Mouse (Mus musculus): Measurements from ENCODE around the gene Trhr2. TPM values are rescaled to one million over a fixed set of nuclear protein-coding genes. Genes with fewer than 3 reads are reported as not detected.

Trhr2 gene
- polyA plus RNA-seq, 1 experiment = not detected

DNA sequence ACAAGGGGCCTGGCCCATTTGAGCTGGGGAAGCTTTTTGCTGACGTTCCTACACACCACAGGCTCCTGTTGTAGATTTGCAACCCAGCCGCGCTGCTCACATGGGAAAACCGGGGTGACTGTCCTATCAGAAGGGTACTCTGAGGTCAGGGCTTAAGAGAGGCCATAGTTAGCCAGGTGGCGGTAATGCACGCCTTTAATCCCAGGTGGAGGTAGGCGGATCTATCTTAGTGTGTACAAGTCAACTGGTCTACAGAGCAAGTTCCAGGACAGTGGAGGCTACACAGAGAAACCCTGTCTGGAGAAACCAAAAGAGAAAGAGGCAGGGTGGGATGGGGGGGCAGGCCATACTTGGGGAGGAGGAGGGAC, 40.9 kb downstream of the Trhr2 start:
- H3K4me3 ChIP-seq (ENCODE audit: insufficient read depth, low read depth, low read length) = no peak overlapping the region
- WGBS = 86% methylated on average over 7 of the region's 7 CpGs
- peaks cover 7% of the 10 kb centered on the region; the same call in 1 of the 2 replicates for H3K4me1 ChIP-seq (ENCODE audit: control insufficient read depth, insufficient read depth, low read length)
- no peak for TF ChIP-seq POLR2A (IDR thresholded peaks at IDR 0.05; ENCODE audit: insufficient read depth, low read depth, low read length)
- TF ChIP-seq CTCF (IDR thresholded peaks at IDR 0.05; ENCODE audit: insufficient read depth, low read depth, low read length) = no peak
- no peak overlapping the region for H3K27ac ChIP-seq (ENCODE audit: insufficient read depth, low read depth, low read length)

GRCm38 (mm10) chr8:122319045-122319707, 41.4 kb downstream of the Trhr2 start:
- H3K4me1 ChIP-seq (ENCODE audit: control insufficient read depth, insufficient read depth, low read length) = peaks cover 7% of the 10 kb centered on the region; the same call in 1 of the 2 replicates
- no peak for TF ChIP-seq CTCF (IDR thresholded peaks at IDR 0.05; ENCODE audit: insufficient read depth, low read depth, low read length)
- no peak for TF ChIP-seq POLR2A (IDR thresholded peaks at IDR 0.05; ENCODE audit: insufficient read depth, low read depth, low read length)
- WGBS = 90% methylated on average over 11 of the region's 11 CpGs

GRCm38 (mm10) chr8:122317918-122318475, 42.5 kb downstream of the Trhr2 start:
- Histone ChIP-seq H3K27ac (ENCODE audit: insufficient read depth, low read depth, low read length) (no peak overlapping the region), H3K4me3 (ENCODE audit: insufficient read depth, low read depth, low read length) (no peak overlapping the region), H3K4me1 (ENCODE audit: control insufficient read depth, insufficient read depth, low read length) (peaks cover 4% of the 10 kb centered on the region; the same call in 1 of the 2 replicates)
- 62% methylated on average over 8 of the region's 8 CpGs for WGBS
- TF ChIP-seq CTCF (IDR thresholded peaks at IDR 0.05; ENCODE audit: insufficient read depth, low read depth, low read length) = no peak
- no peak for TF ChIP-seq POLR2A (IDR thresholded peaks at IDR 0.05; ENCODE audit: insufficient read depth, low read depth, low read length)

More at GRCm38 (mm10) chr8:122319045-122319707, 41.4 kb downstream of the Trhr2 start:
- no peak overlapping the region for H3K4me3 ChIP-seq (ENCODE audit: insufficient read depth, low read depth, low read length)
- no peak overlapping the region for H3K27ac ChIP-seq (ENCODE audit: insufficient read depth, low read depth, low read length)

GRCm38 (mm10) chr8:122316402-122316801, 44.1 kb downstream of the Trhr2 start:
- Histone ChIP-seq H3K4me3 (ENCODE audit: insufficient read depth, low read depth, low read length) (no peak overlapping the region), H3K27ac (ENCODE audit: insufficient read depth, low read depth, low read length) (no peak overlapping the region), H3K4me1 (ENCODE audit: control insufficient read depth, insufficient read depth, low read length) (peaks cover 4% of the 10 kb centered on the region; the same call in 1 of the 2 replicates)
- WGBS = 75% methylated on average over 2 of the region's 2 CpGs
- TF ChIP-seq POLR2A (IDR thresholded peaks at IDR 0.05; ENCODE audit: insufficient read depth, low read depth, low read length) (no peak), CTCF (IDR thresholded peaks at IDR 0.05; ENCODE audit: insufficient read depth, low read depth, low read length) (no peak)

GRCm38 (mm10) chr8:122314899-122315496, 45.5 kb downstream of the Trhr2 start:
- H3K4me1 ChIP-seq (ENCODE audit: control insufficient read depth, insufficient read depth, low read length) = no peaks in the 10 kb centered on the region
- H3K4me3 ChIP-seq (ENCODE audit: insufficient read depth, low read depth, low read length) = no peak overlapping the region
- 80% methylated on average over 13 of the region's 13 CpGs for WGBS
- H3K27ac ChIP-seq (ENCODE audit: insufficient read depth, low read depth, low read length) = no peak overlapping the region
- no peak for TF ChIP-seq CTCF (IDR thresholded peaks at IDR 0.05; ENCODE audit: insufficient read depth, low read depth, low read length)
- TF ChIP-seq POLR2A (IDR thresholded peaks at IDR 0.05; ENCODE audit: insufficient read depth, low read depth, low read length) = no peak

GRCm38 (mm10) chr8:122313310-122313709, 47.2 kb downstream of the Trhr2 start:
- WGBS = 86% methylated on average over 12 of the region's 12 CpGs
- Histone ChIP-seq H3K4me1 (ENCODE audit: control insufficient read depth, insufficient read depth, low read length) (no peaks in the 10 kb centered on the region), H3K27ac (ENCODE audit: insufficient read depth, low read depth, low read length) (no peak overlapping the region), H3K4me3 (ENCODE audit: insufficient read depth, low read depth, low read length) (no peak overlapping the region)
- TF ChIP-seq POLR2A (IDR thresholded peaks at IDR 0.05; ENCODE audit: insufficient read depth, low read depth, low read length) (no peak), CTCF (IDR thresholded peaks at IDR 0.05; ENCODE audit: insufficient read depth, low read depth, low read length) (no peak)

DNA sequence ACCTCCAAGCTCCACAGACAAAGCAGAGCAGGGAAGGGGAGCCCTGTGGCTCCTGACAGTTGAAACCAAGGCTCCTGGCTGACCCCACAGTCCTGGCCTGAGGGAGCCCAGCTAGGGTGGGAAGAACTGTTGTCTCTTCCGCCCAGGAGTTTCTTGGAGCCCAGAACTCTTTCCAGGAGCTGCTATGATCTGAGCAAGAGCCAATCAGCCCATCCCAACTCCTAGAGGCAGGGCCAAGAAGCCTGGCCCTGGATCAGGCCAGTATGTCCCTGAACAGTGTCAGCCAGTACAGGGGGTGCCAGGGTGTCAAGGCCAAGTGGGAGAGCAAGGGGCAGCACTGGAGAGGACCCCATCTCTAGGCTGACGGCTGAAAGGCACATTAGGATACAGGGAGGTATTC, 48.0 kb downstream of the Trhr2 start:
- WGBS = 94% methylated on average over 2 of the region's 2 CpGs

DNA sequence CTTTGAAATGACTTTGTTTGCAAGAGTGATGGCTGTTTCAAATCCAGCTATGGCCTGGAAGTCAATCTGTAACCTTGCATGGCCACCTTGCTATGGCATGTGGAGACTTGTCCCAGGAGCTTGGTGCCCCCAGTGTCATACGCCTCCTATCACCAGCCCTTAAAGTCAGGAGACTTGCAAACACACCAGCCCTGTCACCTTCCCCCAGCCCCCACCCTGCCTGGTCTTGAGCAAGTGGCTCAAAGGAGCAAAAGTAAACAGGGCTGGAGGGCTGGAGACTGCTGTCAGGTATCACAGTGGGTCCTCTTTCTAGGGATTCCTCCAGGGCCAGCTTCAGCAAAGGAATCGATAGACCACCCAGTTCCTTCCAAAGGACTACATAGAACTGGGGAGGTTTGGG, 49.4 kb downstream of the Trhr2 start:
- Histone ChIP-seq H3K4me1 (ENCODE audit: control insufficient read depth, insufficient read depth, low read length) (no peaks in the 10 kb centered on the region), H3K4me3 (ENCODE audit: insufficient read depth, low read depth, low read length) (no peak overlapping the region), H3K27ac (ENCODE audit: insufficient read depth, low read depth, low read length) (no peak overlapping the region)
- TF ChIP-seq POLR2A (IDR thresholded peaks at IDR 0.05; ENCODE audit: insufficient read depth, low read depth, low read length) (no peak), CTCF (IDR thresholded peaks at IDR 0.05; ENCODE audit: insufficient read depth, low read depth, low read length) (no peak)
- 94% methylated on average over 2 of the region's 2 CpGs for WGBS

More for the DNA sequence above, 48.0 kb downstream of the Trhr2 start:
- H3K4me3 ChIP-seq (ENCODE audit: insufficient read depth, low read depth, low read length) = no peak overlapping the region
- TF ChIP-seq POLR2A (IDR thresholded peaks at IDR 0.05; ENCODE audit: insufficient read depth, low read depth, low read length) (no peak), CTCF (IDR thresholded peaks at IDR 0.05; ENCODE audit: insufficient read depth, low read depth, low read length) (no peak)
- no peak overlapping the region for H3K27ac ChIP-seq (ENCODE audit: insufficient read depth, low read depth, low read length)
- H3K4me1 ChIP-seq (ENCODE audit: control insufficient read depth, insufficient read depth, low read length) = no peaks in the 10 kb centered on the region

- Histone ChIP-seq H3K4me1 (ENCODE audit: control insufficient read depth, insufficient read depth, low read length) (no peaks in the 10 kb centered on the region), H3K27ac (ENCODE audit: insufficient read depth, low read depth, low read length) (no peak overlapping the region), H3K4me3 (ENCODE audit: insufficient read depth, low read depth, low read length) (no peak overlapping the region)
- TF ChIP-seq CTCF (IDR thresholded peaks at IDR 0.05; ENCODE audit: insufficient read depth, low read depth, low read length) (no peak), POLR2A (IDR thresholded peaks at IDR 0.05; ENCODE audit: insufficient read depth, low read depth, low read length) (no peak)
- WGBS = 91% methylated on average over 12 of the region's 12 CpGs
Measured at GRCm38 (mm10) chr8:122309272-122309671, 51.3 kb downstream of the Trhr2 start.

All from olfactory bulb, adult 2 months (tissue).